Mouse (Mus musculus) G1E-ER4 (cell line): ENCODE measurements around the gene Tmem238. TPM values are rescaled to one million over a fixed set of nuclear protein-coding genes. Genes with fewer than 3 reads are reported as not detected.

Experiments used
- GATA1 ChIP-seq: IDR thresholded peaks from one replicate; pipeline ENCODE4 v1.8.0; 2012; ENCODE audit warnings: low read length, inconsistent platforms
- polyA plus RNA-seq: library from polyadenylated mRNA; stranded (reverse); fragments of >175 nt; gene quantifications from 2 replicates; pipeline ENCODE4 v1.2.3, GENCODE M21; 2012

Gene Tmem238
- 128 and 187 TPM in 2 replicates for polyA plus RNA-seq

DNA sequence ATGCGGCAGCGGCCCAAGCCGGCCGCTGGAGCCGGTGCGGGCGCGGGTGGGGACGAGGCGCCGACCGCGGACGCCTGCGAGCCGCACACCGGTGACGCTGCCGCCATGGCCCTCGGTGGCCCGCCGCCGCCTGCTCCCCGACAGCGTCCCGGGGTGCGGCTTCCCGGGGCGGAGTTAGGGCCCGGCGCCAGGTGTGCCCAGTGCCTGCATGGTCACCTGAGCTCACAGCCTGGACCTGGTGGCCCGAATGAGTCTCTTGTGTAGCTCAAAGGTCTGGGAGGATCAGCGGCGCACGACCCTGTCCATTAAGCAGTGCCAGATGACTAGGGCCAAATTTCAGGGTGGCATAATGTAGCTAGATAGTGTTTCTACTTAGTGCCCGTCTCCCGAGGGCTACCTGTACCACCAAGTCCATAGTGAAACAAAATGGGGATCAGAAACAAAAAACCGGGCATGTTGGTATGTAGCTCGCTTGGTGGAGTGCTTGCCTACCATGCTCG lies at the start of gene Tmem238:
TSS of gene Tmem238 (minus strand) at position 221 of the 500 bp plus-strand sequence.
- no peak for TF ChIP-seq GATA1

DNA sequence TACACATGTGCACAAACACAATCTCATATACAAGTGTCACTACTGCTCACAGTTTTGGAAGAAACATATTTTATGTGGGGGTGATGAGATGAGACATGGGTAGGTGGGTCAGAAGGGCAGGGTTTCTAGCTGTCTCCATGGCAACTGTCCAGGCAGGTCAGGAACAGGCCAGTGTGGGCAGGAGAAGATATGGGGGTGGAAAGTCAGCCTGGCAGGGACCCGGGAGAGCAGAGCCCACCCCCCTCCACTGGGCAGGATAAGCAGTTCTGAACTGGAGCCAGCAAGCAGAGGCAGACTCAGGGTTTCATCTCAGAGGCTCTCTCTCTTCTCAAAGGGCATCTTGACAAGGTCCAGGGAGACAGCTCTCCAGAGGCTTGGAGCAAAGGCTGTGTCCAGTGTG lies 48.2 kb upstream of the Tmem238 start:
- no peak for TF ChIP-seq GATA1

DNA sequence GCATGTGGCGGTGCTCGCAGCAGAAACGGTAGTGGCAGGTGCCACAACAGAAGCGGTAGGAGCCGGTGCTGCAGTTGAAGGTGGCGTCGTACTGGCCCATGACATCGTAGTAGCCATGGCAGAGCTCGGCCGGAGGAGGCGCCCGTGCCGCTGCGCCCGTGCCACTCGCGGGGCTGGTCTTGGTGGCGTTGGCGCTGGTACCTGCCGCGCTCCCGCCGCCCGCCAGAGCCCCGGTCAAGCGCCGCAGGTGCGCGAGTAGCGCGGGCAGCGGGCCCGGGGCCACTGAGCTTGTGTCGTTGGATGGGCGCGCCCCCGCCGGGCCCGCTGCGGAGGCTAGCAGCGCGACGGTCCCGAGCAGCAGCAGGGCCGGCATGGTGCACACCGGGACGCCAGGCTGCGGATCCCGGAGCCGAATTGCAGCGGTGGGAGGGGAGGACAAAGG lies 46.9 kb upstream of the Tmem238 start:
- no peak for TF ChIP-seq GATA1

DNA sequence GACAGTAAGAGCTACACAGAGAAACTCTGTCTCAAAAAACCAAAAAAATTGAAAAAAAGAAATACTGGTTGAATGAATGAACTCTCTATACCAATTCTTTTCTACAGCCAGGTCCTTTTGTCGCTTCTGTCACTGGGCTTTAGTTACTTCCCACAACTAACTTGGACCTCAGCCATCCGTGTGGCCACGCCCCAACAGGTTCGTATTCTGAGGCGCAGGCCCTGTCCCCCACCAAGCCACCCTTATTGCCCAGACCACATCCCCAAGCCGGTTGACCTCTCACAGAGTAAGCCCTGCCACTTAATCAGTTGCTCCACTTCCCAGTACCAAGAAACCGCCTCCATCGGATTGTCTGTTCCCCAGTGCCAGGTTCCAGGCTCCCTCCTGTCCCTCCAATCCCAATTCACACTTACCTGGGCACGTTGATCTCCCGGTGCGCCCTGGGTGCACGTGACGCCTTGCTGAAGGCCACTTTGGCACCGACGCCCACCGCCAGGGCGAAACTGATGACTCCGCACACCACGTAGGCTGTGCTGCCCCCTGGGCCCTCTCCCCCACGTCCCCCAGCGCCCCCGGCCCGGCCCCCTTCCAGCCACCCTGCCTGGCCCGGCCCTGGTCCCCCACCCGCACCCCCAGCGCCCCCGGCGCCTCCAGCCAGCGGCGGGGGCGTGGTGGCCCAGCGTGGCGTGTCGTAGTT lies 46.3 kb upstream of the Tmem238 start:
- no peak for TF ChIP-seq GATA1

DNA sequence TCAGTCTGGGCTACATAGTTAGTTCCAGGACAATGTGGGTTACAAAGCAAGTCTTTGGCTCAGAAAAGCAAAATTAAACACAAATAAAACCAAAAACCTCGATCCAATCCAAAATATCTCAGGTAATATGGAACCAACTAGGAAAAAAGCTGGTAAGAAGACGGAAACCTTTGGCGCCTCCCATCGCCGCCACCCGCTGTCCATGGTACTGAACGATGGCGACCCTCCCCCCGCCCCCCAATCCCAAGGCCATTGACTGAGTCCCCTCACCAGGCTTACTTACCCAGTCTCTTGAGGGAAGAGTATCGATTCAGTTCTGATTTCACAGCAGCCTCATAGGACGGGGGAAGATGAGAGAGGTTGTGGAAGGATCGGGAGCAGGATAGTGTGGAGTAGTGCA lies 41.0 kb upstream of the Tmem238 start:
- no peak for TF ChIP-seq GATA1

DNA sequence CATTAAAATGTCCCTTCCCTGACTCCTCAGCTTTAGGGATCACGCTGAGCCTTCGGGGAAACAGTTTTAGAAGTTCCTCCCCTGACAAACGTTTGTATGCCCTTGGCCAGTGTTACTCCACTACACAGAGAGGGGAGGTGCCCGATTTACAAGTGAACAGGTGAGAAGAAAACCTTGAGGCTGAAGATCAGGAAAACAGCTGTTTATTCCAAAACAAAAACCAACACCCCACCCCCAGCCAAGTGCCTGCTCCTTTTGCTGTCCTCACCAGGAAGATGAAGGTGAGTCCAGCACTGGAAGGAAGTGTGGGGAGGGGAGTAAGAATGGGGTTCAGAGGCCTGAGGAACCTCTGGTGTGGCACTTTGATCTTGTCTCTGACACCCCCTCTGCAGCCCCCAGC lies 35.9 kb upstream of the Tmem238 start:
- no peak for TF ChIP-seq GATA1

DNA sequence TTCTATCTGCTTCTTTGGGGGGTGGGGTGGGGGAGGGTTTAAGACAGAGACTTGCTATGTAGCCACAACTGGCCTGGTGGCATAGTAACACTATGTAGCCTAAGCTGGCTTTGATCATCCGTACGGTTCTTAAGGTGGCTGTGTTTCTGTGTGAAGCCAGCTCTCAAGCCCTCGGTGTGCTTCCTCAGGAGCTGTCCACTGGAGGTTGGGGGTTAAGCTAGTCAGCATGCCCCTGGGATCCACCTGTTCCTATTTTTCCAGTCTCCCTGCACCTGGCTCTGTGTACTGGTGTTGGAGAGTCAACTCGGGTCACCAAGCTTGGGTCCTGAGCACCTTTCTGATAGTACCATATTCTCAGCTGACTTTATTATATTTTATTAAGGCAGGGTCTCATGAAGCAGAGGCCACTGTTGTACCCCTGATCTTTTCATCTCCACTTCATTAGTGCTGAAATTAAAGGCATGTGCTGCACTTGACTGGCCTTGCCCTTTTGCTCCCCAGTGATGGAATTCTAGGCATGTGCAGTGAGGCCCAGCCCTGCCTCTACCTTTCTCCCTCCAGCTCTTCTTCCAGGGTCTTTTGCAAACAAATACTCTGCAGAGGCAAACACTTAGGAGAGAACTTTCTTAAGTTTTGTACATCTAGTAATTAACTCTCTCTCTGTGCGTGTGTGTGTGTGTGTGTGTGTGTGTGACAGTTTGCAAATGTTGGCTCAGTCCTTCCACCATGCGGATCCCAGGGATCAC lies 32.9 kb upstream of the Tmem238 start:
- no peak for TF ChIP-seq GATA1

DNA sequence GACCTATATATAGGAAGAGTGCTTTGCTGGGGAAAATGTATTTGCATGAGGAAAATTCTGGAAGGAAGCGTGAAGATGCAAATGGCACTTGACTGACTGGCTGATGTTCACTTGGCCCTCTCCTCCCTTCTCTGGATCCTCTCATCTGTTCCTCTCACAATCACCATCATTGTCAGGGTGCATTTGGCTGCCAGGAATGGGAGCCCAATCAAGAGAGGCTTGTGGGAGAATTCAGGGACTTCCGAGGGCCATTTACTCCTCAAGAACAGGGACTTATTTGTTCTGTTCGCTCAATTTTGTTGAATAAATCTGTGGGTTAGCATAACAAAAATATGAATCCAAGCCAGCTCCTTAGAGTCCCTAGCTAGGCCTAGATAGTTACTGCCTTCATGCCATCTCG lies 32.2 kb upstream of the Tmem238 start:
- no peak for TF ChIP-seq GATA1

DNA sequence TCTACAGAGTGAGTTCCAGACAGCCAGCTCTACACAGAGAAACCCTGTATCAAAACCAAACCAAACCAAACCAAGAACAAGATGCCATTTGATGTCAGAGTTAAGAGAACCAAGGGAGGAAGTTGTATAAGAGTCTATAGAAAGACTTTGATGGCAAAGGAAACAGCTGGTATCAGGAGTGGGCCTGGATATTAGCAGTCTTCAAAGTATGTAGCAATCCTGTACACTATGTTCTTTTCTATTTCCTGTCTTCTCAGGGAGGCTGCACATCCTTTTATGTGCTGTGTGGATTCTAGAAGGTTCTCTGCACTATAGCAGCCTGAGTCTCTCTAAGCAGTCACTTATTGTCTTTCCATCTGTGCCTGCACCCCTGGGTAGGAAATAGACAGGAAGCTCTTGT lies 27.1 kb upstream of the Tmem238 start:
- TF ChIP-seq GATA1 = no peak

DNA sequence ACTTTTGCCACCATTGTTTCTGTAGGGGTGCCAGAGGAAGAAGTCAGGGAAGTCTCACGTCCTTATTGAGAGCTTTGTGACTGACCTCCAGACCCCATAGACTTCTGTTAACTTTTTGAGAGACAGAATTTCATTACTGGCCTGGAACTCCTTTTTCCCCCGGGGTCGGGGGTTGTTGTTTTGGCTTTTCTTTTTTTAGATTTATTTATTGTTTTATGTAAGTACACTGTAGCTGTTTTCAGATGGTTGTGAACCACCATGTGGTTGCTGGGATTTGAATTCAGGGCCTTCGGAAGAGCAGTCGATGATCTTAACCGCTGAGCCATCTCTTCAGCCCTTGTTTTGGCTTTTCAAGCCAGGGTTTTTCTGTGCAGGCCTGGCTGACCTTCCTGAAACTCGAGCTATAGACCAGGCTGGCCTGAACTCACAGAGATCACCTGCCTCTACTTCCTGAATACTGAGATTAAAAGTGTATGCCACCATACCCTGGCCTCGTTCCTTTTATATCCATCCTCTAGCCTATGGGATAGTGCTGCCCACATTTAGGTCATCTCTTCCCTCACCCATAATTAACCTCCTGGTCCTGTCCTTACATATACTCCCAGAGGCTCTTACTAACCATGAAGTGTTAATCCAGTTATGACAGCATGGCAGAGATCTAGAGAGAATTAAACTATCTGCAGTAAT lies 23.8 kb upstream of the Tmem238 start:
- no peak for TF ChIP-seq GATA1

DNA sequence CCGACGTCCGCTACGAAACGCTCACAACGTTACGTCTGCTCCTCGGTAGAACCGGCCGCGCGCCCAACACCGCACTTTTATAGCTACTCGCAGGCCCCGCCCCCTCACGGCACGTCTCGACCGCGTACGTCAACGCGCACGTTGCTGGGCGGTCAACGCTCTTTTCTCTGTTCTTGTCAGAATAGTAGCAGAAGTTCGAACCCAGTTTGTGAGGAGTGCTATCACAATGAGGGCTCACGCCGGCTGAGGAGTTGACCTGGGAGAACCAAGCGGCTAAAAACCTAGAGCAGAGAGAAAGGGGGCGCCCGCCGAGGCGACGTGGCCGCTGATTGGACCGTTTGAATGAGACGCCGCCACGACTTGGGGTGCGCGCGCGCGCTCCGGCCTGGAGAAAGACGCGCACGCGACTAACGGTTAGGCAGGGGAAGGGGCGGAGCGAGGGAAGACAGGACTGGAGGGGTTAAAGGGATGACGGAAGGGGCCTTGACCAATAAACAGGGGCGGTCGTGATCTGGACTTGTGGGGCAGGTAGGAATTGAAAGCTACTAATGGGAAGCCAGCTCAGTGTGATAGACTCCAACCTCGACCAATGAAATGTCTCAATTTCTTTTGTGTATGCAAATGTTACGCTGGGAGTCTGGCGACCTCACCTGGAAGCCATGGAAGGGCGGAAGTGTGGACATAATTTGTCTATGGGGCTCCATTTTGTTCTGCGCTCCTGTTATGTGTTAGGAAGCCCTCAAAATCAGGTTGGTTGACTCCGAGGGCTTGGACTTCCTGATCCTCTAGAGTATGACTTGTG lies 23.0 kb upstream of the Tmem238 start, which contains the start of gene Ube2s:
TSS of gene Ube2s (minus strand) at position 288 of the 802 bp plus-strand sequence.
- TF ChIP-seq GATA1 = no peak

DNA sequence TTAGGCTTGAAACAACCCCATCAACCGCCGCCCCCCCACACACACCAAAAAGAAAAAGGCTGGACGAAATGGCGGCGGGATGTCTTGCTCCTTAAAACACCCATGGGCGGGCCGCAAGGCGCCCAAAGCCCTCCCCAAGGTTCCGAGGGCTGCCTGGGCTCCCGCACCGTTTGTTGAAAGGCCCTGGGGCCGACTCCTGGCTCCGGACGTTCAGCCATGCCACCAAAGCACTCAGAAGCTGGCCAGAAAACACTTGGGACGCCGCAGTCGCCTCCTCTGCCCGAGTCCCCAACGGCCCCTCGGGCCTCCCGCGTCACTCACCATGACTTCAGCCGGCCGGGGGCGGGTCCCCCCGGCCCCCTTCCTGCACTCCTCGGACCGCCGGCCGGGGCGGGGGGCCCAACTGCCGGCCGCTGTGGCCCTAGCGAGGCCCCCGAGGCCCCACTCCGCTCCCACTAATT lies 22.4 kb upstream of the Tmem238 start:
- no peak for TF ChIP-seq GATA1

DNA sequence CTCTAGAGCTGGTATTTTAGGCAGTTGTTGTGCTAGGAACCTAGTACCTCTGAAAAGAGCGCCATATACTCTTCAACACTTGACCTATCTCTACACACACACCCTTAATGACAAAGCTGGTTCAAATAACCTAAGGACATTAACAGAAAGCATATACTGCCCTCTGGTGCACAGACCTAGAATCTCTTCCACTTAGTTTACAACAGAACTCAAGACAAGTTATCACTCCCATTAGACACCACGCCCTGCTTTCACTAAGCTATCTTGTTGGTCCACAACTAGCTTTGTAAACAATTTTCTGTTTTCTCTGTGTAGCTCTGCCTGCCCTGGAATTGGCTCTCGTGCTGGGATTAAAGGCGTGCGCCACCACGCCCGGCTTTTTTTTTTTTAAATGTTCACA lies 17.3 kb upstream of the Tmem238 start:
- TF ChIP-seq GATA1 = no peak

DNA sequence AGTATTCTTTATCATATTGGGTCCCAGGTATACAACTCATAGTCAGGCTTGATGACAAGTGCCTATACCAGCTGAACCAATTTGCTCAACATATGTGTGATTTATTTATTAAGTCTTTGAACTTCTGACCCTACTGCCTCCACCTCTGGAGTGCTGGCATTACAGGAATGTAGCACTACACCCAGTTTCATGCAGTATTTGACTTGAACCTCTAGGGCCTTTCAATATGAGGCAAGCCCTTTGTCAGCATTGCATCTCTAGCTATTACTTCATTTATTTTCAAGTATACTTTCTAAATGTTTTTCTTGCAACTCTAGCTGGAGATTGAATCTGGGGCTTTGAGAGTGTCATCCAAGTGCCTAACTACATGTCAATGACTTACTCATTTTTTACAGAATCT lies 12.8 kb upstream of the Tmem238 start:
- TF ChIP-seq GATA1 = no peak

DNA sequence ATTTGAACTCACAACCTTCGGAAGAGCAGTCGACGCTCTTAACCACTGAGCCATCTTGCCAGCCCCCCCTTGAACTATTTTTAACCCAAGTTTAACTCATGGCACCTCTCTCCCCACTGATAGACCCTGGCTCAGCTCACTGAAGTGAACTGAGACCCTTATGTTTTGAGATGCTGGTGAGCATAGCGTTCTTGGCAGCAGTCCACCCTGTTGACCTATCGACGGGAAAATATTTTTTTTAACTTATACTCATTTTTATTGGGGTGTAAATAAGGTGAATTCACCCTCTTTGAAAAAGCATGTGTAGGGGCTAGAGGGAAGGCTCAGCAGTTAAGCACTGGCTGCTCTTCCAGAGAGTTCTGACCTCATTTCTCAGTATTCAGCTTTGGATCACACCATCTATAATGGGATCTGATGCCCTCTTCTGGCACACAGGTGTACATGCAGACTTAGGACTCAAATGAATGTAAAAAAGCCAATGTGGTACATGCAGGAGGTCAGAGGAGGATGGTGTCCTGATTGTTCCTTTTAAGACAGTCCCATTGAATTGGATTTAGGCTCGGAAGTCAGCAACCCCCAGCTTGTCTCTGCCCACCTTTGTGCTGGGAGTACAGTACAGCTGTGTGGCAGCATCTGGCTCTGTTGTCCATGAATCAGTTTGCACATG lies 6.4 kb upstream of the Tmem238 start:
- TF ChIP-seq GATA1 = no peak
